Mouse (Mus musculus): ENCODE data around the gene Chd6. TPM values are rescaled to one million over a fixed set of nuclear protein-coding genes. Genes with fewer than 3 reads are reported as not detected.

Gene Chd6
- polyA plus RNA-seq, 2 experiments = 27.5 to 29.3 TPM

GRCm38 (mm10) chr2:160977248-160977647 lies 131.6 kb downstream of the Chd6 start:
- Histone ChIP-seq H3K4me3 (replicated peaks; ENCODE audit: low read length) (no peak overlapping the region), H3K9me3 (ENCODE audit: control insufficient read depth, low read length) (no peaks in the 10 kb centered on the region), H3K9ac (ENCODE audit: low read depth, low read length, severe bottlenecking) (no peak overlapping the region), H3K36me3 (ENCODE audit: control insufficient read depth, insufficient read depth, low read length) (peaks cover 81% of the 10 kb centered on the region), H3K4me2 (replicated peaks; ENCODE audit: low read depth, low read length, severe bottlenecking) (no peak overlapping the region), H3K27me3 (ENCODE audit: control insufficient read depth, insufficient read depth, low read length) (no peaks in the 10 kb centered on the region), H3K4me1 (ENCODE audit: control insufficient read depth, insufficient read depth, low read length) (no peaks in the 10 kb centered on the region), H3K27ac (replicated peaks; ENCODE audit: low read depth, low read length) (no peak overlapping the region)
- DNase-seq (ENCODE audit: low spot score) (no peak), ATAC-seq (ENCODE audit: low FRiP score, low read depth) (no peak)
- TF ChIP-seq POLR2A (IDR thresholded peaks at IDR 0.05; ENCODE audit: borderline replicate concordance, extremely low read depth, insufficient read depth, insufficient read length) = no peak
- WGBS = 79% methylated on average over 1 of the region's 1 CpGs

DNA sequence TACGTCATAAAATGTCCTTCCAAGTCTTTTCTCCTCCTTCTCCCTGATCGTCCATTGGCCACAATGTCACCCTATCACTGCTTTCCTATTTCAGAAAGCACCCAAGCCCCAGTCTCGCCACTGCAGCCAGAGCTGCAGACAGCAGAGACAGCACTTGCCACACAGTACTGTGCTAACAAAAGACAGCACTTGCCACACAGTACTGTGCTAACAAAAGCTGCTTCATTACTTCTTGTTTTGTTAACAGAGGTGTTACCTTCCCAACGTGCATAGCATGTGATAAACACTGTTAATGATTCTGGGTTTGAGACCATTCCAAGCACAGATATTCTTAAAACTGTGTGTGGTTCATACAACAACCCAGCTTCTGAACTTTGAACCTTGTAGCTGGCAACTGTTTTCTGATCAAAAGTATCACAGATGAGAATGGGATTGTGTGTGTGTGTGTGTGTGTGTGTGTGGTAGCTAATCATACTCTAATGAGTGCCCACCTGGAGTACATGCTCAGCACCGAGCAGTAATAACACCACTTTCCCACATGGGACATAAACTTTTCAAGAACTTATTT lies 135.1 kb downstream of the Chd6 start:
- Histone ChIP-seq H3K4me2 (replicated peaks; ENCODE audit: low read depth, low read length, severe bottlenecking) (no peak overlapping the region), H3K4me1 (ENCODE audit: control insufficient read depth, insufficient read depth, low read length) (no peaks in the 10 kb centered on the region), H3K9me3 (ENCODE audit: control insufficient read depth, low read length) (no peaks in the 10 kb centered on the region), H3K4me3 (replicated peaks; ENCODE audit: low read length) (no peak overlapping the region), H3K9ac (ENCODE audit: low read depth, low read length, severe bottlenecking) (no peak overlapping the region), H3K27ac (replicated peaks; ENCODE audit: low read depth, low read length) (no peak overlapping the region), H3K36me3 (ENCODE audit: control insufficient read depth, insufficient read depth, low read length) (peaks cover 79% of the 10 kb centered on the region), H3K27me3 (ENCODE audit: control insufficient read depth, insufficient read depth, low read length) (no peaks in the 10 kb centered on the region)
- no peak for ATAC-seq (ENCODE audit: low FRiP score, low read depth)
- WGBS = 68% methylated on average over 5 of the region's 5 CpGs
- DNase-seq (ENCODE audit: low spot score) = no peak
- TF ChIP-seq POLR2A (IDR thresholded peaks at IDR 0.05; ENCODE audit: borderline replicate concordance, extremely low read depth, insufficient read depth, insufficient read length) = no peak

GRCm38 (mm10) chr2:160972103-160972792 lies 136.6 kb downstream of the Chd6 start:
- no peak for DNase-seq (ENCODE audit: low spot score)
- H3K4me1 ChIP-seq (ENCODE audit: control insufficient read depth, insufficient read depth, low read length) = no peaks in the 10 kb centered on the region
- no peak for TF ChIP-seq POLR2A (IDR thresholded peaks at IDR 0.05; ENCODE audit: borderline replicate concordance, extremely low read depth, insufficient read depth, insufficient read length)
- no peak for ATAC-seq (ENCODE audit: low FRiP score, low read depth)
- no peaks in the 10 kb centered on the region for H3K9me3 ChIP-seq (ENCODE audit: control insufficient read depth, low read length)
- H3K36me3 ChIP-seq (ENCODE audit: control insufficient read depth, insufficient read depth, low read length) = peaks cover 78% of the 10 kb centered on the region
- H3K9ac ChIP-seq (ENCODE audit: low read depth, low read length, severe bottlenecking) = no peak overlapping the region
- H3K27me3 ChIP-seq (ENCODE audit: control insufficient read depth, insufficient read depth, low read length) = no peaks in the 10 kb centered on the region
- H3K27ac ChIP-seq (replicated peaks; ENCODE audit: low read depth, low read length) = no peak overlapping the region
- no peak overlapping the region for H3K4me3 ChIP-seq (replicated peaks; ENCODE audit: low read length)
- no peak overlapping the region for H3K4me2 ChIP-seq (replicated peaks; ENCODE audit: low read depth, low read length, severe bottlenecking)
- 93% methylated on average over 7 of the region's 7 CpGs for WGBS

DNA sequence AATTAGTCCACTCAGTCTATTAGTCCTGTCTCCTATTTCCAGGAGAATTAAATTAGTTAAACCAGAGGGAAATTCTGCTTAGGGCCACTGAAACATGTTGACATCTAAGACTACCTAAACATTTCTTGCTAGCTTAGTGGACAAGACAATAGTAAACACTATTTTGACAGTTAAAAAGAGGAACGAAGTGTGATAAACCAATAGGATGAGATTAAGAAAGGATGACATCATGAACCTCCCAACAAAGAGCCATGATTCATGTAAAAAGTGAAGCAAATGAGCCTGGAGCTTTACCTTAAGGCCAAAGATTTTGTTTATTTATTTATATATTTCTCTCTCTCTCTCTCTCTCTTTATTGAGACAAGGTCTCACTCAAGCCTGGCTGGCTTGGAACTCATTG lies 146.7 kb downstream of the Chd6 start:
- no peak for TF ChIP-seq POLR2A (IDR thresholded peaks at IDR 0.05; ENCODE audit: borderline replicate concordance, extremely low read depth, insufficient read depth, insufficient read length)
- 93% methylated on average over 1 of the region's 1 CpGs for WGBS
- no peaks in the 10 kb centered on the region for H3K27me3 ChIP-seq (ENCODE audit: control insufficient read depth, insufficient read depth, low read length)
- H3K4me2 ChIP-seq (replicated peaks; ENCODE audit: low read depth, low read length, severe bottlenecking) = no peak overlapping the region
- no peaks in the 10 kb centered on the region for H3K4me1 ChIP-seq (ENCODE audit: control insufficient read depth, insufficient read depth, low read length)
- DNase-seq (ENCODE audit: low spot score) (no peak), ATAC-seq (ENCODE audit: low FRiP score, low read depth) (no peak)
- no peak overlapping the region for H3K4me3 ChIP-seq (replicated peaks; ENCODE audit: low read length)
- H3K36me3 ChIP-seq (ENCODE audit: control insufficient read depth, insufficient read depth, low read length) = peaks cover 85% of the 10 kb centered on the region
- H3K27ac ChIP-seq (replicated peaks; ENCODE audit: low read depth, low read length) = no peak overlapping the region
- no peaks in the 10 kb centered on the region for H3K9me3 ChIP-seq (ENCODE audit: control insufficient read depth, low read length)
- H3K9ac ChIP-seq (ENCODE audit: low read depth, low read length, severe bottlenecking) = no peak overlapping the region

DNA sequence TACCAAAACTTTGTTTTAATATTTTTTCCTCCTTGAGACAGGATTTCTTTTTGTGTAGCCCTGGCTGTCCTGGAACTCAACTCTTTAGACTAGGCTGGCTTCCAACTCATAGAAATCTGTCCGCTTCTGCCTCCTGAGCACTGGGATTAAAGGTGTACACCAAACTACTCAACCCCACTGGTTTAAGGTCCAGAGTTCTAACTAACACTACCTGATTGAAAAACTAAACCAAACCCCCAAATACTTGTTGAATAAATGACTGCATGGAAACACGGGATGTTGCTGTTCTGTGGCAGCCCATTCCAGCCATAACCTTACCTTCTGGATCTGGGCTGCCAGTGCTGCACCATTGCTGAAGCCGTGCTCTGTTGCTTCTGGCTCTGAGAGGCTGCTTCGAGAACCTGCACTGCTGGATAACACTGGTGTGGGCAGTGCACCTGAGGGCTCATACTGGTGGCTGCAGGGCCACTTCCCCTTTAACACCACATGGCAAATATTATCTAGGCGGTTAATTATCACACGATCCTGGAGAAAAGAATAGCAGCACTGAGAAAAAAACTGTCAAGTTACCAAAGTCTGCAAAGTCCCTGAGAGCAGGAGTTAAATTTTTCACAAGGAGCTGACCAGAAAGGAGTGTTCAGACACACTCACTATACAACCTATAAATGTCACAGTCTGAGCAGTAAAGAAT lies 147.8 kb downstream of the Chd6 start:
- Histone ChIP-seq H3K27me3 (ENCODE audit: control insufficient read depth, insufficient read depth, low read length) (no peaks in the 10 kb centered on the region), H3K9ac (ENCODE audit: low read depth, low read length, severe bottlenecking) (no peak overlapping the region), H3K9me3 (ENCODE audit: control insufficient read depth, low read length) (no peaks in the 10 kb centered on the region), H3K4me1 (ENCODE audit: control insufficient read depth, insufficient read depth, low read length) (no peaks in the 10 kb centered on the region), H3K36me3 (ENCODE audit: control insufficient read depth, insufficient read depth, low read length) (peaks cover 84% of the 10 kb centered on the region), H3K4me3 (replicated peaks; ENCODE audit: low read length) (no peak overlapping the region), H3K27ac (replicated peaks; ENCODE audit: low read depth, low read length) (no peak overlapping the region), H3K4me2 (replicated peaks; ENCODE audit: low read depth, low read length, severe bottlenecking) (no peak overlapping the region)
- ATAC-seq (ENCODE audit: low FRiP score, low read depth) (no peak), DNase-seq (ENCODE audit: low spot score) (no peak)
- TF ChIP-seq POLR2A (IDR thresholded peaks at IDR 0.05; ENCODE audit: borderline replicate concordance, extremely low read depth, insufficient read depth, insufficient read length) = no peak
- 88% methylated on average over 6 of the region's 6 CpGs for WGBS

Data from limb, embryonic 14.5 days (tissue).